Mouse (Mus musculus): ENCODE results near the gene Hpse2. TPM values are rescaled to one million over a fixed set of nuclear protein-coding genes. Genes with fewer than 3 reads are reported as not detected.

The Hpse2 gene
- polyA plus RNA-seq, 1 experiment: 0.05 TPM

- DNase-seq: no peak
- Histone ChIP-seq H3K4me3 (ENCODE audit: insufficient read depth, low read depth, low read length) (no peak overlapping the region), H3K27me3 (replicated peaks; ENCODE audit: control insufficient read depth, insufficient read depth, low read length) (no peaks in the 10 kb centered on the region), H3K36me3 (ENCODE audit: control insufficient read depth, insufficient read depth, low read length) (no peaks in the 10 kb centered on the region), H3K4me1 (ENCODE audit: control insufficient read depth, insufficient read depth, low read length) (no peaks in the 10 kb centered on the region), H3K27ac (ENCODE audit: insufficient read depth, low read depth, low read length) (no peak overlapping the region)
- WGBS: 92% methylated on average over 3 of the region's 3 CpGs
- TF ChIP-seq POLR2A (IDR thresholded peaks at IDR 0.05; ENCODE audit: low read depth, low read length) (no peak), CTCF (conservative IDR thresholded peaks at IDR 0.05; ENCODE audit: insufficient read depth, insufficient read length, low read depth, low read length) (no peak)
Observed at GRCm38 (mm10) chr19:43022611-43023173, 365.5 kb downstream of the Hpse2 start.

DNA sequence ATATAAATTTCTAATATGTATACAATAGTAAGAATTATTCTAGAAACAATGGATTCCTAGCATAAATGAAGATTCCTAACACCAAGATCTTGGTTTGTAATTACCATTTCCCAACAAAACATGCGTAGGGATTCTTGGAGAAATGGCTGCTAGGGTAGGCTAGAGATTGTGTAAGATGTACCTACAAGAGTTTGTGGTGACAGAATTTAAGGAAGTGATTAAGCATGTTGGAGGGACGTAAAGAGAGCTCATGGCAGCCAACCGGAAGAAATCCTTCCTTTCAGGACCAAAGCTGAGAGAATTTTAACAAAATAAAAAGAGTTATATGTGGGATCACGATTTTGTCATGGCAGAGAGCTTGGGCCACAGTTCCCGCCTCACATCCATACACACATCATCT lies 369.4 kb downstream of the Hpse2 start:
- no peak for DNase-seq
- 93% methylated on average over 5 of the region's 5 CpGs for WGBS
- Histone ChIP-seq H3K27me3 (replicated peaks; ENCODE audit: control insufficient read depth, insufficient read depth, low read length) (no peaks in the 10 kb centered on the region), H3K4me1 (ENCODE audit: control insufficient read depth, insufficient read depth, low read length) (no peaks in the 10 kb centered on the region), H3K27ac (ENCODE audit: insufficient read depth, low read depth, low read length) (no peak overlapping the region), H3K36me3 (ENCODE audit: control insufficient read depth, insufficient read depth, low read length) (no peaks in the 10 kb centered on the region), H3K4me3 (ENCODE audit: insufficient read depth, low read depth, low read length) (no peak overlapping the region)
- TF ChIP-seq CTCF (conservative IDR thresholded peaks at IDR 0.05; ENCODE audit: insufficient read depth, insufficient read length, low read depth, low read length) (no peak), POLR2A (IDR thresholded peaks at IDR 0.05; ENCODE audit: low read depth, low read length) (no peak)

DNA sequence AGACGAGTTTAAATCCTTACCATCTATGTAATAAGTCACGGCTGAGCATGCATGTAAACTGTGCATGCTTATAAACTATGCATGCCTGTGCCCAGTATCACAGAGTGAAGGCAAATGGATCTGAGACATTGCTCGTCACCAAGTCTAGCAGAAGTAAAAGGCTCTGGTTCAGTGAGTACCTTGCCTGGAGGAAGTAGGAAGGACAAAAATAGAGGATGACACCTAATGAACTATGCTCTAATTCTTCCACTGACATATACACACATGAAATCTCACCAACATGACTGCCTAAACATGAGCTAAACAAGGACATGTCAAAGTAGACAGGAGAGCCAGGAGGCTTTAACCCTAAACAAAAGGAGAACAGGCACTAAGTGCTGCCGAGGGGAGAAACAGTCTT lies 391.7 kb downstream of the Hpse2 start:
- Histone ChIP-seq H3K27ac (ENCODE audit: insufficient read depth, low read depth, low read length) (no peak overlapping the region), H3K4me1 (ENCODE audit: control insufficient read depth, insufficient read depth, low read length) (no peaks in the 10 kb centered on the region), H3K4me3 (ENCODE audit: insufficient read depth, low read depth, low read length) (no peak overlapping the region), H3K27me3 (replicated peaks; ENCODE audit: control insufficient read depth, insufficient read depth, low read length) (no peaks in the 10 kb centered on the region), H3K36me3 (ENCODE audit: control insufficient read depth, insufficient read depth, low read length) (no peaks in the 10 kb centered on the region)
- 74% methylated on average over 4 of the region's 4 CpGs for WGBS
- TF ChIP-seq CTCF (conservative IDR thresholded peaks at IDR 0.05; ENCODE audit: insufficient read depth, insufficient read length, low read depth, low read length): no peak
- TF ChIP-seq POLR2A (IDR thresholded peaks at IDR 0.05; ENCODE audit: low read depth, low read length): no peak
- DNase-seq: no peak

DNA sequence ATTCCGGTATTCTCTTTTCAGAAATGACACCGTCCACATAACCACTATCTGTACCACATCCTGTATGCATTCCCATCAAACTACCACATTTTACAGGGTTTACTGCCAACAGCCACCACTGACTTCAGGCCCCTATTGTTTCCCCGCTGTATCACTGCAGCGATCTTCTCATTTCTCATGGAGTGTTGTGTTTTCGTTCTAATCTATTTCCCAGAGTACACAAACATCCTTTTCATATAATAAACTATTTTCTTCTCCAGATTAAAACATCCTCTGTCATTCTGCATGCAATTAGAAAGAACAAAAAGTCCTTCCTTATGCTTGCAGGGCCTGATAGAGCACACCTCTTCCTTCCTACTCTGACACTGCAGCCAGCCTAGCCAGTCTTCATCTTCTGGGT lies 399.3 kb downstream of the Hpse2 start:
- H3K36me3 ChIP-seq (ENCODE audit: control insufficient read depth, insufficient read depth, low read length): no peaks in the 10 kb centered on the region
- TF ChIP-seq CTCF (conservative IDR thresholded peaks at IDR 0.05; ENCODE audit: insufficient read depth, insufficient read length, low read depth, low read length) (no peak), POLR2A (IDR thresholded peaks at IDR 0.05; ENCODE audit: low read depth, low read length) (no peak)
- DNase-seq: no peak
- no peak overlapping the region for H3K27ac ChIP-seq (ENCODE audit: insufficient read depth, low read depth, low read length)
- no peaks in the 10 kb centered on the region for H3K27me3 ChIP-seq (replicated peaks; ENCODE audit: control insufficient read depth, insufficient read depth, low read length)
- H3K4me1 ChIP-seq (ENCODE audit: control insufficient read depth, insufficient read depth, low read length): no peaks in the 10 kb centered on the region
- WGBS: 69% methylated on average over 5 of the region's 5 CpGs
- H3K4me3 ChIP-seq (ENCODE audit: insufficient read depth, low read depth, low read length): no peak overlapping the region

DNA sequence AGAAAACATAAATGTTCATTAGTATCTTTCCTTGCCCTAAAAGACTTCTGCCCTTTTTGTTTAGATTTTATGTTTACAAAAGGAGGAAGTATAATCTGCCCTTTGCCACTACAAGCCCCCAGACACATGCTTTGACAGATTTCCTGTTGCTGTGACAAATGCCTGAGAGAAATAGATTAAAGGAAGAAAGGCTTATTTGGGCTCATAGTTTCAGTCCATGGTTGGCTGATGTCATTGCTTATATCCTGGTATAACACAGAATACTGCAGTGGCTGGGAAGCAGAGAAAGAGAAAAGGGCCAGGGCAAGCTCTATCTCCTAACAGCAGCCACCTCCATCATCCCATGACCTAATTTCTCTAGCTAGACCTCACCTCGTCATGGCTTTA lies 401.8 kb downstream of the Hpse2 start:
- Histone ChIP-seq H3K4me3 (ENCODE audit: insufficient read depth, low read depth, low read length) (no peak overlapping the region), H3K36me3 (ENCODE audit: control insufficient read depth, insufficient read depth, low read length) (no peaks in the 10 kb centered on the region), H3K4me1 (ENCODE audit: control insufficient read depth, insufficient read depth, low read length) (no peaks in the 10 kb centered on the region), H3K27ac (ENCODE audit: insufficient read depth, low read depth, low read length) (no peak overlapping the region), H3K27me3 (replicated peaks; ENCODE audit: control insufficient read depth, insufficient read depth, low read length) (no peaks in the 10 kb centered on the region)
- DNase-seq: no peak
- TF ChIP-seq POLR2A (IDR thresholded peaks at IDR 0.05; ENCODE audit: low read depth, low read length) (no peak), CTCF (conservative IDR thresholded peaks at IDR 0.05; ENCODE audit: insufficient read depth, insufficient read length, low read depth, low read length) (no peak)
- WGBS: 55% methylated on average over 1 of the region's 1 CpGs

DNA sequence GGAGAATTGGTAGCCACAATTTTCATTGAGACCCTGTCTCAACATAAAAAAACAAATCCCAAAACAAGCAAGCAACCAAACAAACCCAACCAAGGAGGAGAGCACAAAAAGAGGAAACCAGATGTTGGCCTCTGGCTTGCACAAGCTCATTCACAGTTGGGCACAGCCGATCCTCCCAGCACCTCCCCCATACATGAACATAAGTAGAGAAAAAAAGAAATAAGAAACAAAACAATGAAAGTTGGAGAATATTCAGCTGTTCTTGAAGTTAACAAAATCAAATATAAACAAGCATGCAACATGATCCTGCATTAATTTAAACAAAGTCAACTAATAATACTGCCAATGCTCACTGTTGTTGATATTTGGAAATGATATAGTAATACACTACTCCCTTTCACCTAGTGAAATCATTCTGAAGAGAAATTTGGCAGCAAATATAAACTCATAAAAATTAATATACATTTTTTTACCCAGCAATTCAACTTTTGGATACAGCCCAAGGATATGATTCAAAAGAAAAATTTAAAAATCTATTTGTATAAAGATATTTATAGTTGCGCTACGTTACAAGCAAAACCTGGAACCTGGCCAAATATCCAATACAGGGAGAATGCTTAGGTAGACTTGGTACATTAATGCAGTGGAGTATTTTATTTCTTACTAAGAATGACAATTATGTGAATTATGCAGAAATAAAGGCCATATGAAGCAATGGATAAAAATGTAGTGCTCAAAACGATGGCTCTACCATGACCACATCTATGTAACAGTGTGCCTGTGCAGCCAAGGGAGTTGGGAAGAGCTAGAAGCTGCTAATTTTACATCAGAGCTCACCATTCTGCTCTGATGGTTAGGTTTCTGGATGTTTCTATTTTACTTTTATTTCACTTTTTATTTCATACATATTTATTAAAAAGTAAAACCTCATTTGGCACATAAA lies 402.5 kb downstream of the Hpse2 start:
- no peaks in the 10 kb centered on the region for H3K27me3 ChIP-seq (replicated peaks; ENCODE audit: control insufficient read depth, insufficient read depth, low read length)
- no peak overlapping the region for H3K4me3 ChIP-seq (ENCODE audit: insufficient read depth, low read depth, low read length)
- 47% methylated on average over 4 of the region's 4 CpGs for WGBS
- no peaks in the 10 kb centered on the region for H3K36me3 ChIP-seq (ENCODE audit: control insufficient read depth, insufficient read depth, low read length)
- H3K4me1 ChIP-seq (ENCODE audit: control insufficient read depth, insufficient read depth, low read length): no peaks in the 10 kb centered on the region
- DNase-seq: no peak
- no peak overlapping the region for H3K27ac ChIP-seq (ENCODE audit: insufficient read depth, low read depth, low read length)
- TF ChIP-seq POLR2A (IDR thresholded peaks at IDR 0.05; ENCODE audit: low read depth, low read length) (no peak), CTCF (conservative IDR thresholded peaks at IDR 0.05; ENCODE audit: insufficient read depth, insufficient read length, low read depth, low read length) (no peak)

GRCm38 (mm10) chr19:42980537-42980936 lies 407.6 kb downstream of the Hpse2 start:
- no peak for DNase-seq
- H3K27me3 ChIP-seq (replicated peaks; ENCODE audit: control insufficient read depth, insufficient read depth, low read length): no peaks in the 10 kb centered on the region
- no peaks in the 10 kb centered on the region for H3K36me3 ChIP-seq (ENCODE audit: control insufficient read depth, insufficient read depth, low read length)
- H3K4me3 ChIP-seq (ENCODE audit: insufficient read depth, low read depth, low read length): no peak overlapping the region
- no peak for TF ChIP-seq POLR2A (IDR thresholded peaks at IDR 0.05; ENCODE audit: low read depth, low read length)
- no peak for TF ChIP-seq CTCF (conservative IDR thresholded peaks at IDR 0.05; ENCODE audit: insufficient read depth, insufficient read length, low read depth, low read length)
- WGBS: 32% methylated on average over 3 of the region's 3 CpGs
- no peak overlapping the region for H3K27ac ChIP-seq (ENCODE audit: insufficient read depth, low read depth, low read length)
- no peaks in the 10 kb centered on the region for H3K4me1 ChIP-seq (ENCODE audit: control insufficient read depth, insufficient read depth, low read length)

Data from kidney, adult 2 months (tissue).